Mouse (Mus musculus): ENCODE measurements around the gene Rab3il1. TPM values are rescaled to one million over a fixed set of nuclear protein-coding genes. Genes with fewer than 3 reads are reported as not detected.
"Not testable (repeated sequence)": the region's sequence is repeated elsewhere in the genome, so short reads cannot be mapped to it uniquely, and the experiment has no call there.

Rab3il1 gene
- polyA plus RNA-seq, 1 experiment from 2014 or later = 22.1 TPM

- 0 out of 2 replicates have a peak, but pooled peaks have one; percentile 27 for ATAC-seq
- H3K4me1 ChIP-seq (ENCODE audit: control insufficient read depth, insufficient read depth, low read depth, low read length) = no peaks in the 10 kb centered on the region
- H3K4me2 ChIP-seq (ENCODE audit: low read length) = no peak overlapping the region
- WGBS = 64% methylated on average over 5 of the region's 5 CpGs
- no peak overlapping the region for H3K9ac ChIP-seq (ENCODE audit: low read depth, low read length)
- H3K27me3 ChIP-seq (replicated peaks; ENCODE audit: control insufficient read depth, insufficient read depth, low read length) = no peaks in the 10 kb centered on the region
- no peak overlapping the region for H3K27ac ChIP-seq (ENCODE audit: low read depth, low read length)
- H3K4me3 ChIP-seq (ENCODE audit: low read length) = no peak overlapping the region
- H3K36me3 ChIP-seq (ENCODE audit: control insufficient read depth, insufficient read depth, low read length) = no peaks in the 10 kb centered on the region
- no peaks in the 10 kb centered on the region for H3K9me3 ChIP-seq (ENCODE audit: control insufficient read depth, low read length)
Observed at GRCm38 (mm10) chr19:9960769-9961168, 40.7 kb upstream of the Rab3il1 start.

- WGBS = 28% methylated on average over 7 of the region's 7 CpGs
- no peaks in the 10 kb centered on the region for H3K27me3 ChIP-seq (replicated peaks; ENCODE audit: control insufficient read depth, insufficient read depth, low read length)
- H3K4me1 ChIP-seq (ENCODE audit: control insufficient read depth, insufficient read depth, low read depth, low read length) = no peaks in the 10 kb centered on the region
- H3K9me3 ChIP-seq (ENCODE audit: control insufficient read depth, low read length) = no peaks in the 10 kb centered on the region
- H3K4me3 ChIP-seq (ENCODE audit: low read length) = no peak overlapping the region
- no peak overlapping the region for H3K27ac ChIP-seq (ENCODE audit: low read depth, low read length)
- no peak for ATAC-seq
- H3K9ac ChIP-seq (ENCODE audit: low read depth, low read length) = no peak overlapping the region
- no peak overlapping the region for H3K4me2 ChIP-seq (ENCODE audit: low read length)
- H3K36me3 ChIP-seq (ENCODE audit: control insufficient read depth, insufficient read depth, low read length) = no peaks in the 10 kb centered on the region
Observed at GRCm38 (mm10) chr19:9964205-9964916, 37.1 kb upstream of the Rab3il1 start.

- Histone ChIP-seq H3K36me3 (ENCODE audit: control insufficient read depth, insufficient read depth, low read length) (no peaks in the 10 kb centered on the region), H3K4me2 (ENCODE audit: low read length) (no peak overlapping the region), H3K9ac (ENCODE audit: low read depth, low read length) (no peak overlapping the region), H3K4me1 (ENCODE audit: control insufficient read depth, insufficient read depth, low read depth, low read length) (no peaks in the 10 kb centered on the region), H3K27ac (ENCODE audit: low read depth, low read length) (no peak overlapping the region), H3K4me3 (ENCODE audit: low read length) (no peak overlapping the region), H3K27me3 (replicated peaks; ENCODE audit: control insufficient read depth, insufficient read depth, low read length) (no peaks in the 10 kb centered on the region), H3K9me3 (ENCODE audit: control insufficient read depth, low read length) (no peaks in the 10 kb centered on the region)
- no peak for ATAC-seq
- 54% methylated on average over 2 of the region's 2 CpGs for WGBS
Observed at GRCm38 (mm10) chr19:9966096-9966867, 35.2 kb upstream of the Rab3il1 start.

- Histone ChIP-seq H3K4me2 (ENCODE audit: low read length) (no peak overlapping the region), H3K4me3 (ENCODE audit: low read length) (no peak overlapping the region), H3K27me3 (replicated peaks; ENCODE audit: control insufficient read depth, insufficient read depth, low read length) (no peaks in the 10 kb centered on the region), H3K9me3 (ENCODE audit: control insufficient read depth, low read length) (no peaks in the 10 kb centered on the region), H3K9ac (ENCODE audit: low read depth, low read length) (no peak overlapping the region), H3K36me3 (ENCODE audit: control insufficient read depth, insufficient read depth, low read length) (no peaks in the 10 kb centered on the region), H3K4me1 (ENCODE audit: control insufficient read depth, insufficient read depth, low read depth, low read length) (no peaks in the 10 kb centered on the region), H3K27ac (ENCODE audit: low read depth, low read length) (no peak overlapping the region)
- no peak for ATAC-seq
- 85% methylated on average over 8 of the region's 10 CpGs for WGBS
Observed at GRCm38 (mm10) chr19:9968081-9968787, 33.2 kb upstream of the Rab3il1 start.

- H3K4me1 ChIP-seq (ENCODE audit: control insufficient read depth, insufficient read depth, low read depth, low read length); H3K27me3 ChIP-seq (replicated peaks; ENCODE audit: control insufficient read depth, insufficient read depth, low read length); H3K9me3 ChIP-seq (ENCODE audit: control insufficient read depth, low read length); ATAC-seq; H3K27ac ChIP-seq (ENCODE audit: low read depth, low read length); H3K4me3 ChIP-seq (ENCODE audit: low read length); H3K36me3 ChIP-seq (ENCODE audit: control insufficient read depth, insufficient read depth, low read length); H3K9ac ChIP-seq (ENCODE audit: low read depth, low read length); H3K4me2 ChIP-seq (ENCODE audit: low read length): not testable (repeated sequence)
- WGBS = 53% methylated on average over 2 of the region's 2 CpGs
Observed at GRCm38 (mm10) chr19:9974853-9975252, 26.6 kb upstream of the Rab3il1 start.

- no peak for ATAC-seq
- Histone ChIP-seq H3K4me3 (ENCODE audit: low read length) (no peak overlapping the region), H3K9ac (ENCODE audit: low read depth, low read length) (no peak overlapping the region), H3K27me3 (replicated peaks; ENCODE audit: control insufficient read depth, insufficient read depth, low read length) (no peaks in the 10 kb centered on the region), H3K4me2 (ENCODE audit: low read length) (no peak overlapping the region), H3K27ac (ENCODE audit: low read depth, low read length) (no peak overlapping the region), H3K9me3 (ENCODE audit: control insufficient read depth, low read length) (no peaks in the 10 kb centered on the region), H3K4me1 (ENCODE audit: control insufficient read depth, insufficient read depth, low read depth, low read length) (peaks cover 7% of the 10 kb centered on the region), H3K36me3 (ENCODE audit: control insufficient read depth, insufficient read depth, low read length) (no peaks in the 10 kb centered on the region)
- WGBS = 92% methylated on average over 10 of the region's 10 CpGs
Observed at GRCm38 (mm10) chr19:9977085-9977484, 24.4 kb upstream of the Rab3il1 start.

GRCm38 (mm10) chr19:9978431-9978951, 23.0 kb upstream of the Rab3il1 start:
- Histone ChIP-seq H3K4me2 (ENCODE audit: low read length) (no peak overlapping the region), H3K27me3 (replicated peaks; ENCODE audit: control insufficient read depth, insufficient read depth, low read length) (no peaks in the 10 kb centered on the region), H3K4me1 (ENCODE audit: control insufficient read depth, insufficient read depth, low read depth, low read length) (peaks cover 9% of the 10 kb centered on the region), H3K27ac (ENCODE audit: low read depth, low read length) (peak overlapping the region; percentile 45; the same call in 1 of the 2 replicates), H3K9me3 (ENCODE audit: control insufficient read depth, low read length) (no peaks in the 10 kb centered on the region), H3K36me3 (ENCODE audit: control insufficient read depth, insufficient read depth, low read length) (no peaks in the 10 kb centered on the region), H3K9ac (ENCODE audit: low read depth, low read length) (no peak overlapping the region), H3K4me3 (ENCODE audit: low read length) (no peak overlapping the region)
- 58% methylated on average over 5 of the region's 5 CpGs for WGBS
- ATAC-seq = no peak

- WGBS = 79% methylated on average over 2 of the region's 2 CpGs
- peak overlapping the region; percentile 45; the same call in 1 of the 2 replicates for H3K27ac ChIP-seq (ENCODE audit: low read depth, low read length)
- H3K9me3 ChIP-seq (ENCODE audit: control insufficient read depth, low read length) = no peaks in the 10 kb centered on the region
- ATAC-seq = no peak
- no peak overlapping the region for H3K4me2 ChIP-seq (ENCODE audit: low read length)
- H3K4me3 ChIP-seq (ENCODE audit: low read length) = no peak overlapping the region
- H3K27me3 ChIP-seq (replicated peaks; ENCODE audit: control insufficient read depth, insufficient read depth, low read length) = no peaks in the 10 kb centered on the region
- peaks cover 15% of the 10 kb centered on the region for H3K4me1 ChIP-seq (ENCODE audit: control insufficient read depth, insufficient read depth, low read depth, low read length)
- no peaks in the 10 kb centered on the region for H3K36me3 ChIP-seq (ENCODE audit: control insufficient read depth, insufficient read depth, low read length)
- no peak overlapping the region for H3K9ac ChIP-seq (ENCODE audit: low read depth, low read length)
Observed at GRCm38 (mm10) chr19:9979156-9979555, 22.3 kb upstream of the Rab3il1 start.

- Histone ChIP-seq H3K36me3 (ENCODE audit: control insufficient read depth, insufficient read depth, low read length) (peaks cover 6% of the 10 kb centered on the region; the same call in 1 of the 2 replicates), H3K4me2 (ENCODE audit: low read length) (no peak within 1 kb of the TSS)
- WGBS = 94% methylated on average over 4 of the region's 4 CpGs
Observed at GRCm38 (mm10) chr19:9980258-9980657, 21.2 kb upstream of the Rab3il1 start, which contains the start of gene Fth1. Fth1 (plus strand) TSS chr19:9980598.

More at GRCm38 (mm10) chr19:9980258-9980657, 21.2 kb upstream of the Rab3il1 start, which contains the start of gene Fth1:
- no peak within 1 kb of the TSS for H3K9ac ChIP-seq (ENCODE audit: low read depth, low read length)
- no peak for ATAC-seq
- no peaks in the 10 kb centered on the region for H3K9me3 ChIP-seq (ENCODE audit: control insufficient read depth, low read length)
- H3K27ac ChIP-seq (ENCODE audit: low read depth, low read length) = no peak within 1 kb of the TSS
- H3K27me3 ChIP-seq (replicated peaks; ENCODE audit: control insufficient read depth, insufficient read depth, low read length) = no peaks in the 10 kb centered on the region
- peaks cover 15% of the 10 kb centered on the region for H3K4me1 ChIP-seq (ENCODE audit: control insufficient read depth, insufficient read depth, low read depth, low read length)
- H3K4me3 ChIP-seq (ENCODE audit: low read length) = no peak within 1 kb of the TSS

Data from hindbrain, embryonic 16.5 days (tissue).